Mouse (Mus musculus): Measurements from ENCODE around the gene Fgfr2. TPM values are rescaled to one million over a fixed set of nuclear protein-coding genes. Genes with fewer than 3 reads are reported as not detected.

The Fgfr2 gene
- polyA plus RNA-seq, 1 experiment from 2014 or later: 47.9 TPM

- 92% methylated on average over 11 of the region's 11 CpGs for WGBS
- H3K27me3 ChIP-seq: no peaks in the 10 kb centered on the region
- H3K4me3 ChIP-seq: no peak overlapping the region
- peaks cover 12% of the 10 kb centered on the region; the same call in 1 of the 2 replicates for H3K4me1 ChIP-seq
- H3K36me3 ChIP-seq (ENCODE audit: poor library complexity, severe bottlenecking): peaks cover 85% of the 10 kb centered on the region
- no peaks in the 10 kb centered on the region for H3K9me3 ChIP-seq (replicated peaks)
- no peak overlapping the region for H3K9ac ChIP-seq
- ATAC-seq: no peak
- H3K4me2 ChIP-seq: no peak overlapping the region
- no peak overlapping the region for H3K27ac ChIP-seq
Measured at GRCm38 (mm10) chr7:130757326-130757865, 2365.8 kb downstream of the Fgfr2 start.

- Histone ChIP-seq H3K4me2 (no peak overlapping the region), H3K27ac (no peak overlapping the region), H3K9me3 (replicated peaks) (no peaks in the 10 kb centered on the region), H3K9ac (no peak overlapping the region), H3K27me3 (no peaks in the 10 kb centered on the region), H3K4me1 (0 out of 2 replicates have a peak, but pooled peaks cover 9% of the 10 kb centered on the region), H3K4me3 (no peak overlapping the region), H3K36me3 (ENCODE audit: poor library complexity, severe bottlenecking) (peaks cover 93% of the 10 kb centered on the region)
- 86% methylated on average over 7 of the region's 7 CpGs for WGBS
- no peak for ATAC-seq
Measured at GRCm38 (mm10) chr7:130756343-130756835, 2366.8 kb downstream of the Fgfr2 start.

- Histone ChIP-seq H3K36me3 (ENCODE audit: poor library complexity, severe bottlenecking) (peaks cover 81% of the 10 kb centered on the region), H3K4me1 (peaks cover 25% of the 10 kb centered on the region), H3K9ac (no peak overlapping the region), H3K4me3 (no peak overlapping the region), H3K4me2 (no peak overlapping the region), H3K27ac (no peak overlapping the region), H3K9me3 (replicated peaks) (no peaks in the 10 kb centered on the region), H3K27me3 (no peaks in the 10 kb centered on the region)
- no peak for ATAC-seq
- WGBS: 91% methylated on average over 2 of the region's 2 CpGs
Measured at GRCm38 (mm10) chr7:130754790-130755189, 2368.4 kb downstream of the Fgfr2 start.

- Histone ChIP-seq H3K27me3 (no peaks in the 10 kb centered on the region), H3K9ac (no peak overlapping the region), H3K27ac (peak overlapping the region; percentile 92), H3K9me3 (replicated peaks) (no peaks in the 10 kb centered on the region), H3K4me3 (no peak overlapping the region), H3K36me3 (ENCODE audit: poor library complexity, severe bottlenecking) (peaks cover 76% of the 10 kb centered on the region), H3K4me1 (peaks cover 33% of the 10 kb centered on the region), H3K4me2 (no peak overlapping the region)
- WGBS: 52% methylated on average over 9 of the region's 9 CpGs
- ATAC-seq: no peak
Measured at GRCm38 (mm10) chr7:130751678-130752077, 2371.5 kb downstream of the Fgfr2 start.

- peak overlapping the region; percentile 19 for H3K4me2 ChIP-seq
Measured at GRCm38 (mm10) chr7:130750752-130751490, 2372.2 kb downstream of the Fgfr2 start.

GRCm38 (mm10) chr7:130749165-130749564 lies 2374.0 kb downstream of the Fgfr2 start:
- Histone ChIP-seq H3K9me3 (replicated peaks) (no peaks in the 10 kb centered on the region), H3K4me3 (no peak overlapping the region), H3K36me3 (ENCODE audit: poor library complexity, severe bottlenecking) (peaks cover 77% of the 10 kb centered on the region), H3K27me3 (no peaks in the 10 kb centered on the region), H3K9ac (no peak overlapping the region), H3K27ac (peak overlapping the region; percentile 92; the same call in 1 of the 2 replicates), H3K4me2 (no peak overlapping the region), H3K4me1 (peaks cover 27% of the 10 kb centered on the region)
- 93% methylated on average over 4 of the region's 4 CpGs for WGBS
- no peak for ATAC-seq

More at GRCm38 (mm10) chr7:130750752-130751490, 2372.2 kb downstream of the Fgfr2 start:
- H3K9me3 ChIP-seq (replicated peaks): no peaks in the 10 kb centered on the region
- no peaks in the 10 kb centered on the region for H3K27me3 ChIP-seq
- peak overlapping the region; percentile 92 for H3K27ac ChIP-seq
- 9% methylated on average over 17 of the region's 17 CpGs for WGBS
- peaks cover 33% of the 10 kb centered on the region for H3K4me1 ChIP-seq
- ATAC-seq: peak; percentile 89
- H3K36me3 ChIP-seq (ENCODE audit: poor library complexity, severe bottlenecking): peaks cover 77% of the 10 kb centered on the region
- H3K4me3 ChIP-seq: no peak overlapping the region
- H3K9ac ChIP-seq: peak overlapping the region; percentile 34; the same call in 1 of the 2 replicates

- Histone ChIP-seq H3K4me1 (no peaks in the 10 kb centered on the region), H3K4me2 (no peak overlapping the region), H3K9me3 (replicated peaks) (no peaks in the 10 kb centered on the region), H3K9ac (no peak overlapping the region), H3K27ac (no peak overlapping the region), H3K27me3 (no peaks in the 10 kb centered on the region), H3K36me3 (ENCODE audit: poor library complexity, severe bottlenecking) (peaks cover 96% of the 10 kb centered on the region), H3K4me3 (no peak overlapping the region)
- no peak for ATAC-seq
- WGBS: 89% methylated on average over 9 of the region's 9 CpGs
Measured at GRCm38 (mm10) chr7:130743239-130744025, 2379.7 kb downstream of the Fgfr2 start.

GRCm38 (mm10) chr7:130741099-130741498 lies 2382.1 kb downstream of the Fgfr2 start:
- H3K4me3 ChIP-seq: no peak overlapping the region
- H3K4me1 ChIP-seq: no peaks in the 10 kb centered on the region
- H3K27ac ChIP-seq: no peak overlapping the region
- no peaks in the 10 kb centered on the region for H3K9me3 ChIP-seq (replicated peaks)
- no peak for ATAC-seq
- peaks cover 98% of the 10 kb centered on the region for H3K36me3 ChIP-seq (ENCODE audit: poor library complexity, severe bottlenecking)
- H3K9ac ChIP-seq: no peak overlapping the region
- 82% methylated on average over 4 of the region's 4 CpGs for WGBS
- no peak overlapping the region for H3K4me2 ChIP-seq
- H3K27me3 ChIP-seq: no peaks in the 10 kb centered on the region

- 98% methylated on average over 2 of the region's 2 CpGs for WGBS
- no peak overlapping the region for H3K4me3 ChIP-seq
- ATAC-seq: no peak
- H3K36me3 ChIP-seq (ENCODE audit: poor library complexity, severe bottlenecking): peaks cover 74% of the 10 kb centered on the region
- H3K9me3 ChIP-seq (replicated peaks): no peaks in the 10 kb centered on the region
- peaks cover 28% of the 10 kb centered on the region for H3K4me1 ChIP-seq
- no peak overlapping the region for H3K27ac ChIP-seq
- no peak overlapping the region for H3K4me2 ChIP-seq
- no peak overlapping the region for H3K9ac ChIP-seq
- H3K27me3 ChIP-seq: no peaks in the 10 kb centered on the region
Measured at GRCm38 (mm10) chr7:130734195-130734787, 2388.9 kb downstream of the Fgfr2 start.

GRCm38 (mm10) chr7:130733423-130733822 lies 2389.7 kb downstream of the Fgfr2 start:
- no peak overlapping the region for H3K4me3 ChIP-seq
- peak overlapping the region; percentile 67 for H3K27ac ChIP-seq
- ATAC-seq: no peak
- no peaks in the 10 kb centered on the region for H3K27me3 ChIP-seq
- H3K36me3 ChIP-seq (ENCODE audit: poor library complexity, severe bottlenecking): peaks cover 75% of the 10 kb centered on the region
- WGBS: 90% methylated on average over 8 of the region's 8 CpGs
- no peaks in the 10 kb centered on the region for H3K9me3 ChIP-seq (replicated peaks)
- no peak overlapping the region for H3K4me2 ChIP-seq
- H3K4me1 ChIP-seq: peaks cover 28% of the 10 kb centered on the region
- H3K9ac ChIP-seq: no peak overlapping the region

GRCm38 (mm10) chr7:130732908-130733307 lies 2390.2 kb downstream of the Fgfr2 start:
- H3K4me2 ChIP-seq: no peak overlapping the region
- H3K9me3 ChIP-seq (replicated peaks): no peaks in the 10 kb centered on the region
- ATAC-seq: peak; percentile 66
- H3K9ac ChIP-seq: 0 out of 2 replicates have a peak overlapping the region, but pooled peaks have one; percentile 13
- H3K27me3 ChIP-seq: no peaks in the 10 kb centered on the region
- H3K4me1 ChIP-seq: peaks cover 28% of the 10 kb centered on the region
- H3K27ac ChIP-seq: peak overlapping the region; percentile 66
- 19% methylated on average over 6 of the region's 6 CpGs for WGBS
- no peak overlapping the region for H3K4me3 ChIP-seq
- H3K36me3 ChIP-seq (ENCODE audit: poor library complexity, severe bottlenecking): peaks cover 73% of the 10 kb centered on the region

All from forebrain, embryonic 13.5 days (tissue).